Mouse (Mus musculus): ENCODE measurements around the gene Gm5901. TPM values are rescaled to one million over a fixed set of nuclear protein-coding genes. Genes with fewer than 3 reads are reported as not detected.

Gene Gm5901
- total RNA-seq, 2 experiments from 2014 or later, result not detected

DNA sequence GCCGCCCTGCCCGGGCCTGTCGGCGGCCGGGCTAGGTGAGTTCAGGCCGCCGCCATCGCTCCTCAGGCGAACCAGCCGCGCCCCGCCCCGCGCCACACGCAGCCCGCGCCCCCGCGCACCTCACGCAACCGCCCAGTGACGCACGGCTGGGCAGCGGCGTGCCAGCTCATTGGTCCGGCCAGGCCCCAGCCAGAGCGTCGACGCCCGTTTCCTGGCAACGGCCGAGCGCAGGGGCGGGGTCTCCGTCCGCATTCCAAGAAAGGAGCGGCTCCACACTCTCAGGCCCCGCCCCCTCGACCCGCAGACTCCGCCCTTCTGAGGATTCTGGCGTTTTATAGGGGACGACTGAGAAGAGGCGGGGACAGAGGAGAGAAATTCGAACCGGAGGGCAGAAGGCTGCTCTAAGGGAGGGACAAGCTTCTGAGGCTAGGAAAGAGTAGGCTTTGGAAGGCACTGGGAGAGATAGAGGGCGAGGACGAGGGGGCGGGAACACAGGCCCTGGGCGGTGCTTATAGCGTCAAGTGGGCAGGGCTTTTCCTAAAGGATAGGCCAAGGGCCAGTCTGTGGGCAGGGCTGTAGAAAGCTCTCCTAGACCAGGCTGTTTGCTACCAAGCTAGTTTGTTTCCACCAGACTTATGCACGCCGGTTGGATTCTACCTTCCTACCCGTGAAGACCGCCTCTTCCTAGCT lies 25.2 kb downstream of the Gm5901 start, which contains the start of gene Fam160a2:
Fam160a2 (minus strand) TSS at position 120 of the 690 bp plus-strand sequence.
- DNase-seq (ENCODE audit: low spot score in 2 of 2), result peak; percentile 99 to 100

DNA sequence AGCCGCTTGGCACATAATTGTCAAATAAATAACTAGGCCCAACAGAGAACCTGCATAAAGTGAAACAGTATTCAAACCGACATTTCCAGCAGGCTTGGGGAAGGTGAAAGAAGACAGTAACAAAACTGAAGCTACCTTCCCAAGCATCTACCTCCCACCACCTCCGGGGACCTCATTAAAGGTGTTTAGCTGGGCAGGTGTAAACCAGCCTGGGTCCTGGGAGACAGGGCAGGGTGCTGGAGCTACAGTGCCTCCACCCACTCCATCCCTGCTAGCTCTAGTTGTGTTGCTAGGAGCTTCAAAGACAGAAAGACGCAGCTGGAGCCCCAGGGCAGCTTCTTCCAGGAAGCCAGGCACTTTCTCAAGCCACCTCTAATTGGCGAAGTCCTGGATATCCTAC lies 29.4 kb downstream of the Gm5901 start, which contains the start of gene Cnga4:
Cnga4 (plus strand) TSS at position 301 of the 400 bp plus-strand sequence.
- DNase-seq (ENCODE audit: low spot score in 2 of 2), result no peak

DNA sequence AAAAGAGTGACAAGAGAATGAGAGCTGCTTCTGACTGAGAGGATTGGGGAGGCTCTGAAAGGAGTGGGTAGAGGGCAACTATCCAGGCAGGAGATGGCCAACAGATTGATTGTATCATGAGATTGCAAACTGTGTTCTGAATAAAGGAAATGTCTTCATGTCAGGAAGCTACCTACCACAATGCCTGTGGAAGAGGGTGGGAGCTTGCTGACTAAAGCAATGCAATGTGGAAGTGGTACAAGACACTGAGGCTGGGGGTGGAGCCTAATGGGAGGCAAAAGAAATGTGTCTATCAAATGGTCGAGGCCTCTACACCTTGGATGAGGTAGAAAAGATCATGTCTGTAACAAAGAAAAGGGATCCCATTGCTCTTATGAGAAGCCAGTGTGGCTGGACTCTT lies 31.5 kb downstream of the Gm5901 start:
- DNase-seq (ENCODE audit: low spot score in 2 of 2), result no peak

DNA sequence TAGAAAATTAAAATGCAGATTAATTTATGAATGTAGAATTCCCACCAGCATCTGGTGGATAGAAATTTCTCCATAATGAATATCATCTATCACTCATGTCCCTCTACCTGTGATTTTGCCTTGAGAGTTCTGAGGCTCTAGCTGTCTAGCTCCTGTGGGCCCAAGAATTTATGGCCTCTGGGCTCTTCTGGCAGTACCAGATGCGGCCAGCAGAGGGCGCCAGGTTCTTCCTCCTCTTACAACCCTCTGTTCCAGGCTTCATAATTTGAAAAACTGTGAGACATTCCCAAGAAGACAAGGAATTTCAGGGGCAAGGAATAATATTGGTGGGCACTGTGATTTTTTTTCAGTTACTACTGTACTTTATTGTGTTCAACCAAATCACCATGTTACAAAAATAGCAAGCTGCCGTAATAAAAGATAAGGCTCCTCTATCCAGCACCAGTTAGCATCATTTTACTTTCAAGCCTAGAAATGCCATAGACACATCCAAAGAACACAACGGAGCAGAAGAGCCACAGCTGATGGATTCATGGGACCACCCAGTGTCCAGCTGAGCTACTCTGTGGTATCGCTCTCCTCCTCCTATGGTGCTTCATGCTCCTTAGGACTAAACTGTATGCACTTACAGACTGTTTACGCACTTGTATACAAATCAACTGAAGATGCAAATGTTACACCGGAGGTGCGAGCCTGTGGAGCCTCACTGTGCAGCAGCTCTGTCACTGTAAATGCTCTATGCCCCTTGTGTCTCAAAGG lies 37.2 kb downstream of the Gm5901 start:
- DNase-seq (ENCODE audit: low spot score in 2 of 2), result peak; percentile 88 to 90

DNA sequence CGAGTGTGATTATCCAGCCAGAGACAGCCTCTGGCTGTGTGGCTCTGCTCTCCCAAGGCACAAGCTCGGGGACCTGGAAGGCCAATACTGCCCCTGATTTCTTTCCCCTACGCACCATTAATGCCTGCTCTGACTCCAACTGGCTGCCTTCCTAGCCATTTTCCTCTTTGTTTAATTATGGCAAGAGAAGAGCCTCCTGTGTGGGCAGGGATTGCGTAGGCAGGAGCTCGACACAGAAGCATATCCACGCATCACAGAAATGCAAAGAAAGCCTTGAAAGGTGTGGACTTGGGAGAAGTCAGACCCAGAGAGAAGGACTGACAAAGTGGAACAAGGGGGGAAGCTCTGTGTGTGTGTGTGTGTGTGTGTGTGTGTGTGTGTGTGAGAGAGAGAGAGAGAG lies 39.5 kb downstream of the Gm5901 start:
- DNase-seq (ENCODE audit: low spot score in 2 of 2), result peak; percentile 58 to 72

DNA sequence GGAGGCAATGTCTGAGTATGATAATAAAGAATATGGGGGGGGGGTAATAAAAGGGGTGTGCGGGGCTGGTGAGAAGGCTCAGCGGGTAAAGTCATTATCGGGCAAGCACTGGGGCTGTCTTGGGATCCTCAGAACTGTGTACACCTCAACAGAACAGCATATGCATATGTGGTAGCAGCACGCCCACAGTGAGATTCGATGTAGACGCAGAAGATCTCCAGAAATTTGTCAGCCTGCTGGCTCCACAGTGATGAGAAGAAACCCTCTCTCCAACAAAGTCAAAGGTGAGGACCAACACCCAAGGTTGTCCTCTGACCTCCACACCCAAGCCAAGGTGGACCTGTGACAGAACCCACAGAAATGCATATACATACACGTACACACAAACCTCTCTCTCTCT lies 41.7 kb downstream of the Gm5901 start:
- peak in 1 of 2 experiments; percentile 47 for DNase-seq (ENCODE audit: low spot score in 2 of 2)

DNA sequence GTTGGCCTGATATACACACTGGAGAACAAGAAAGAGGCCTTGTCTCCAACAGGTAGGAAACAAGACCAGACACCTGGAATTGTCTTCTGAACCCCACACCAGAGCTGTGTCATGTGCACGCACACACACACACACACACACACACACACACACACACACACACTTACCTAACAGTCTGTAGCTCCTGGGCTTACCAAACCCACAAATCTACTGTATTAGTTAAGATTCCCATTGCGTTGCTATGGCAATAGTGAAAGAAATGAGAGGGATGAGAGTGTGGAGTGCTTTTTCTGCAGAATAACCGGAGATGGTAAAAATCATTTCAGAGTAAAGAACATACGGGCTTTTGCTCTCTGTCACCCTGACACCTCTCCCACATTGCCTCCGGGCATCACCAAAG lies 43.3 kb downstream of the Gm5901 start:
- no peak for DNase-seq (ENCODE audit: low spot score in 2 of 2)

DNA sequence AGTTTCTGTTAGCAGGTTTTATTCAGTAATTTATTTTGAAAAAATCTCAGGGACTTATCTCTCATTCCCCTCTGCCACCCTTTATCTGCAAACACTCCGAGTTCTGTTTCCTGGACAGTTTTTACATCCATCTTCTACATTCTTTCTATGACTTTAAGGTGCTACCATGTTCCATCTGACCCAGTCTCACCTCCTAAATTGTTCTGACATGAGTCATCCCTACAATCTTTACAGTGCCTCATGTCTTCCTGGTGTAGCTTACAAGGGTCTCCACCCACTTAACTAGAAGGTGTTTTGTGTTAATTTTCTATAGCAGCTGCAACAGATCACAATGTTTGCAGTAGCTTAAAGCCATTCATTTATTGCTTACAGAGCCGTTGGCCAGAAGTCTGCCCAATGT lies 46.1 kb downstream of the Gm5901 start:
- no peak for DNase-seq (ENCODE audit: low spot score in 2 of 2)

DNA sequence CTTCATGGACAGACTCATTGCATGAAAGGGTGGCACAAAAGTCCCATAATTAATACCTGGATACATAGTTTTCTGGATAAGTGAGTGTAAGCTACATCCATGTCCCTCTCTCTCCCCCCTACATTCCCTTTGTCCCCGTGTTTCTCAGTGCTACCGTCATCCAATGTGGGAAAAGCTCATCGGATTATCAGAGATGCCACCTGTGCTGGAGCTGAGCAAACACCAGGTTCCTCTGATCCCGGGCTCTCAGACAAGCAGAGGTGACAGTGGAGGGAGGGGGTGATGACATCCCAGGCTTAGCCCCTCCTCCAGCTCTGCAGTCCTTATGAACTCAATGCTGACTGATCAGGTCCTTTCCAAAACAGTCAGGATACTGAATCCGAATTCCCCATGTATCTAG lies 49.5 kb downstream of the Gm5901 start:
- no peak for DNase-seq (ENCODE audit: low spot score in 2 of 2)

DNA sequence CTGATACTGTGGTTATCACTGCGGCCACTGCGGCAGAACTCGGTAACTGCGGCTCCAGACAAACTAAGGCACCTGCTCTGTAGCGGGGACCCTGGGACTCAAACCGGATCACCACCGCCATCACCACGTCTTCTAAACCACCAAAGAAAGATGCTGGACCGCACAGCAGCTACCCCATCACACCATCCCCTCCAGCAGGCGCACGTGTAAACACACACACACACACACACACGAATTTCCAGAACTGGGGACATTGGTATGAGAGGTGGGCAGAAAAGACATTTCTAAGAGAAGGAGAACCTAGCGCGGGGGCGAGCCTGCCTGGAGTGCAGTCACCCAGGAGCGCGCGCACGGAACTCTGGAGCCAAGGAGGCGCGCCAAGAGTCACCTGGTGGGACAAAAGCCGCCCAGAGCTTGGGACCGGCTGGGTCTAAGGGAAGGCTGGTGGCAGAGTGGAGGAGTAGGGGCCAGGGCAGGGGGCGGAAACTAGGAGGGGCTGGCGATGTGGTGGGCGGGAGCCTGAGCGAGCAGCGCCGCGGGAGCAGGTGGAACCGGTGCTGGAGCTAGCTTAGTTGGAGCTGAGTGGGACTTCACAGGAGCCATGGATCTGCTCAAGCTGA lies 50.7 kb downstream of the Gm5901 start, which contains the start of gene Cckbr:
Cckbr (plus strand) TSS at position 308 of the 620 bp plus-strand sequence.
- DNase-seq (ENCODE audit: low spot score in 2 of 2), result peak; percentile 65 to 74

DNA sequence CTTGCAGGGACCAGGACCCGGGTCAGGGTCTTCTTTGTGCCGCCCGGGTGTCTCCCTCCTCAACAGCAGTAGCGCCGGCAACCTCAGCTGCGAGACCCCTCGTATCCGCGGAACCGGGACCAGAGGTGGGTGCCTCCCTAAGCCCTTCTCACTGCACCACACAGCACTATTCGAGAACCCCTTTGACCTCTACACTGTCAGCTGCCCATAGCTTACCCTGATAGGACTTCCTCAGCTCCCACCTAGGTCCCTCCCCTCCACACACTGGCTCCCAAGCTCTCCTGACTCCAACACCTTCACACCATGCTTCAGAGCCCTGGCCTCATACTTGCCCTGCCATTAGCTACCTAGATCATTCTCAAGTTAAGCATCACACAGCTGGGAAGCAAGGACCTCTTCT lies 51.2 kb downstream of the Gm5901 start:
- no peak for DNase-seq (ENCODE audit: low spot score in 2 of 2)

Other genes with a start within 250 kb of the Gm5901 start
- not detected for gene Olfr683, start 228.0 kb upstream of the Gm5901 start, total RNA-seq (2021)
- not detected for gene Olfr684, start 211.4 kb upstream of the Gm5901 start, total RNA-seq (2021)
- not detected for gene Olfr685, start 189.0 kb upstream of the Gm5901 start, total RNA-seq (2021)
- gene Olfr686, start 167.6 kb upstream of the Gm5901 start, total RNA-seq (2021), result not detected
- gene Olfr688, start 86.9 kb upstream of the Gm5901 start, total RNA-seq (2021), result not detected
- not detected for gene Olfr689, start 63.9 kb upstream of the Gm5901 start, total RNA-seq (2021)
- 1 to 10 TPM in 1 of 2 experiments, under 1 TPM in 1; 0.98 to 1.3 TPM for gene Olfr690, start 40.9 kb upstream of the Gm5901 start, total RNA-seq (2021)
- under 1 TPM; 0.56 to 0.98 TPM for gene Olfr691, start 32.8 kb upstream of the Gm5901 start, total RNA-seq (2021)
- not detected for gene Olfr692, start 6.8 kb upstream of the Gm5901 start, total RNA-seq (2021)
- 10 to 100 TPM; 70.5 to 72.2 TPM for gene Fam160a2, start 25.0 kb downstream of the Gm5901 start, total RNA-seq (2021)
- 1 to 10 TPM; 1.1 to 1.2 TPM for gene Cnga4, start 29.5 kb downstream of the Gm5901 start, total RNA-seq (2021)
- 10 to 100 TPM; 68.3 to 74.4 TPM for gene Cckbr, start 50.7 kb downstream of the Gm5901 start, total RNA-seq (2021)
- gene Cavin3, start 107.3 kb downstream of the Gm5901 start, total RNA-seq (2021), result 10 to 100 TPM; 17.9 to 19.8 TPM
- gene Smpd1, start 179.3 kb downstream of the Gm5901 start, total RNA-seq (2021), result 100 to 1,000 TPM in 1 of 2 experiments, 10 to 100 TPM in 1; 99.9 to 111 TPM
- 100 to 1,000 TPM; 469 to 485 TPM for gene Apbb1, start 206.6 kb downstream of the Gm5901 start, total RNA-seq (2021)
- under 1 TPM; 0.40 to 0.82 TPM for gene Hpx, start 225.1 kb downstream of the Gm5901 start, total RNA-seq (2021)